Mouse (Mus musculus): ENCODE results near the gene Lamtor2. TPM values are rescaled to one million over a fixed set of nuclear protein-coding genes. Genes with fewer than 3 reads are reported as not detected.

Gene Lamtor2
- polyA plus RNA-seq, 1 experiment from 2014 or later = 78.9 TPM

DNA sequence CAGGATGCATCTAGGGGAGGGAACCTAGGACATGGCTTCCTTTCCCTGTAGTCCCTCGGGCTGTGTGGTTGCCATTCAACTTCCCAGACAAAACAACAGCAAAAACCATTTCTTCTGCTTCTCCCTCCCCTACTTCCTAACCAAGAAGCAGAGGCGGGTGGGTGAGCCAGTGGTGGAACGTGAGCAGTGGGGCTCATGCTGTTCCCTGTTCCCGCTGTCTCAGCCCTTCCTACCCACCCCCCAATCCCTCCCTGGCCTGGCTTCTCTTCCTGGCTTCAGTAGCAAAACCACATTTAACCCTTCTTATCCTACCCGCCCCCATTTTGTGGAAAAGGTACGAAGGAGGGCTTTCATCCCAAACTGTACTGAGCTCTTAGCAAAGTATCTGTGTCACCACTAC, 47.8 kb downstream of the Lamtor2 start:
- H3K9me3 ChIP-seq (ENCODE audit: control insufficient read depth, low read length) = no peaks in the 10 kb centered on the region
- WGBS = 74% methylated on average over 6 of the region's 6 CpGs
- H3K27ac ChIP-seq (replicated peaks; ENCODE audit: low read depth, low read length) = no peak overlapping the region; the same call in 1 of the 2 replicates
- H3K9ac ChIP-seq (ENCODE audit: low read length) = no peak overlapping the region
- H3K36me3 ChIP-seq (ENCODE audit: control insufficient read depth, insufficient read depth, low read length) = no peaks in the 10 kb centered on the region
- peaks cover 13% of the 10 kb centered on the region for H3K27me3 ChIP-seq (ENCODE audit: control insufficient read depth, insufficient read depth, low read length)
- no peak for DNase-seq (ENCODE audit: low spot score)
- H3K4me2 ChIP-seq (ENCODE audit: low read depth, severe bottlenecking) = no peak overlapping the region
- ATAC-seq (ENCODE audit: insufficient number of reproducible peaks, low FRiP score, low TSS enrichment, low read depth) = no peak
- peaks cover 35% of the 10 kb centered on the region for H3K4me1 ChIP-seq (ENCODE audit: control insufficient read depth, insufficient read depth, low read length)
- no peak overlapping the region for H3K4me3 ChIP-seq (ENCODE audit: low read depth, low read length)

DNA sequence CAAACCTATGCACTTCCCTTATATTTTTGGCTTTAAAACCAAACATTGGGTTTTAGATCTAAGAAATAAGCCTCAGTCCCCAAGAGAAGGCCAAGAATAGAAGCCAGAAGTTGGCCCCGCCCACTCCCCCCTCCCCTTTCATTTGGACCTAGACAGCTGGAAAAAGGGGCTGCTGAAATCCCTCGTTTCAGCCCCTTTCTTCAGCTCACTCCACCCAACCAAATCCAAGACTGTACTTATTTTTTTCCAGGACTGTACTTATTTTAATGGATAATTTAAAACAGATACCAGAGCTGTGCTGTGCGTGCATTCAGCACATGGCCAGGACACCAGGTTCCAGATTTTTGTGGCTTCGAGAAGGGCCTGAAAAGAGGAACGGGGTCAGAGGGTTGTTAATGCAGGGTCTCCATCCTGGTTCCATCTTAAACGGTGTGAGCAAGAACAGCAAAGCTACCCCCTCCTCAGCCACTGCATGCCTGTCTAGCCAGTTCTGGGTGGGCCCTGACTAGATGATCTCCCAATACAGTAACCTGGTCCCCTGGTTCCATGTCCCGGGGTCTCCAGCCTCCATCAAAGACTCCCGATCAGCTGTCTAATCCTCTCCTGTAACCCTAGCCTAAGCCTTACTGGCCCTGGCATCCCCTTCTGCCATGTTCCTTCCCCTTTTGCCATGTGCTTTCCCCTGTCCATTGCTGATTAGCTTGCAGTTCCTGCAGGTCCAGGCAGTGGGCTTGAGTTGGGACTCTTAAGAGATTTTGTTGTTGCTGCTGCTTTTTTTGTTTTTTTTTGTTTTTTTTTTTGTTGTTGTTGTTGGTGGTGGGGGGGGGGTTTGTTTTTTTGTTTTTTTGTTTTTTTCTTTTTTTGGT, 48.8 kb downstream of the Lamtor2 start:
- Histone ChIP-seq H3K4me2 (ENCODE audit: low read depth, severe bottlenecking) (no peak overlapping the region), H3K36me3 (ENCODE audit: control insufficient read depth, insufficient read depth, low read length) (no peaks in the 10 kb centered on the region), H3K9me3 (ENCODE audit: control insufficient read depth, low read length) (no peaks in the 10 kb centered on the region), H3K4me1 (ENCODE audit: control insufficient read depth, insufficient read depth, low read length) (peaks cover 27% of the 10 kb centered on the region), H3K9ac (ENCODE audit: low read length) (no peak overlapping the region), H3K4me3 (ENCODE audit: low read depth, low read length) (no peak overlapping the region), H3K27me3 (ENCODE audit: control insufficient read depth, insufficient read depth, low read length) (peaks cover 13% of the 10 kb centered on the region), H3K27ac (replicated peaks; ENCODE audit: low read depth, low read length) (no peak overlapping the region; the same call in 1 of the 2 replicates)
- ATAC-seq (ENCODE audit: insufficient number of reproducible peaks, low FRiP score, low TSS enrichment, low read depth) = no peak
- DNase-seq (ENCODE audit: low spot score) = no peak
- 42% methylated on average over 8 of the region's 8 CpGs for WGBS

DNA sequence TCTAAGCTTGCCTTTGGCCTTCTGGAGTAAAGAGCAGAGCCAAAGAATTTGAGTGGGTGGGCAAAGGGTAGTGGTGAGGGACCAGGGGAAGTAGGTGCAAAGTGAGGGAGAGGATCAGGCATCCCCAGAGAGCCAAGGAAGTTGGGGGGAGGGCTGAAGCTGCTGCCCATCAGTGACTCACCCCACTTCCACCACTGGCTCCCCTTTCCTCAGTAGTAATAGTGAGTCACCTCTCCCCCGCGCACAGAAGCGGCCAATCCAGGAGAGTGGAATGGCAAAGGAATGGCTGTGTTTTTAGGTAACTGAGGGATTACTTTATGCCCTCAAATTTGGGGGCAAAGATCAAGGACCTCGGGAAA, 49.4 kb downstream of the Lamtor2 start:
- Histone ChIP-seq H3K4me1 (ENCODE audit: control insufficient read depth, insufficient read depth, low read length) (peaks cover 27% of the 10 kb centered on the region), H3K27ac (replicated peaks; ENCODE audit: low read depth, low read length) (no peak overlapping the region), H3K9me3 (ENCODE audit: control insufficient read depth, low read length) (no peaks in the 10 kb centered on the region), H3K27me3 (ENCODE audit: control insufficient read depth, insufficient read depth, low read length) (peaks cover 13% of the 10 kb centered on the region), H3K4me3 (ENCODE audit: low read depth, low read length) (no peak overlapping the region), H3K4me2 (ENCODE audit: low read depth, severe bottlenecking) (peak overlapping the region; percentile 98), H3K9ac (ENCODE audit: low read length) (peak overlapping the region; percentile 61; the same call in 1 of the 2 replicates), H3K36me3 (ENCODE audit: control insufficient read depth, insufficient read depth, low read length) (no peaks in the 10 kb centered on the region)
- no peak for DNase-seq (ENCODE audit: low spot score)
- 18% methylated on average over 4 of the region's 4 CpGs for WGBS
- ATAC-seq (ENCODE audit: insufficient number of reproducible peaks, low FRiP score, low TSS enrichment, low read depth) = no peak

DNA sequence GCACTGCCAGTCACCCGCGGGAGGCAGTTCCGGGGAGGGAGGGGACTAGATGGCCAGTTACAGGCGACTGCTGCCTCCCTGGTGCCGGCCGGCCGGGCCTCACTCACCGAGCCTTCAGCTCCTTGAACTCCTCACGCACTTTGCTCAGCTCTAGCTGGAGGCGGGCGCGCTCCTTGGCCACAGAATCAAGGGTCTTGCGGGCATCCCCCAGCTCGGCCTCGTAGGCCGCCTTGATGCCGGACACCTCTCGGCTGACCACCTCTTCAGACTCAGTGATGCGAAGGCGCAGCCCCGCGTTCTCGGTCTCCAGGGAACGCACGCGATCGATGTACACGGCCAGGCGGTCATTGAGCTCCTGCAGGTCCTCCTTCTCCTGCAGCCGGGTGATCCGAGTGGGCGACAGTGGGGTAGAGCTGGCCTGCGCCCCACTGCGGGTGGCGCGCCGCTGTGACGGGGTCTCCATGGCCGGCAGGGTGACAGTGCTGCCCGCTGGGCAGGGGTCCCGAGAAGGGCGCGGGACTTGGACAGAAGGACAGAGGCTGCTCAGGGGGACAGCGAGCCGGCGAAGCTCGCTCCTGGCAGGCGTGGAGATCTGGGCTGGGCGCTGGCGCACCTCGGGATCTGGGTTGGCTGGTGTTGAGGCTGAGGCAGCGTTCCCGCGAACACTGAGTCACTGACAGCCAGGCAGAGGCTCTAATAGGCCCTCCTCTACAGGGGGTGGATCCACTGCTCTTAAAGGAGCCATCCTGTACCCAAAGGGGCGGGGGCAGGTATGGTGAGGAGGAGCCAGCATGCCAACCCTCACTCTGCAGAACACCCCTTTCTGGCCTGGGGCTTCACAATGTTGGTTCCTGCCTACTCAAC, 50.0 kb downstream of the Lamtor2 start:
- H3K4me2 ChIP-seq (ENCODE audit: low read depth, severe bottlenecking) = peak overlapping the region; percentile 98
- no peaks in the 10 kb centered on the region for H3K9me3 ChIP-seq (ENCODE audit: control insufficient read depth, low read length)
- H3K4me1 ChIP-seq (ENCODE audit: control insufficient read depth, insufficient read depth, low read length) = peaks cover 27% of the 10 kb centered on the region
- WGBS = under 1% methylated on average over 55 of the region's 55 CpGs
- peak overlapping the region; percentile 54 for H3K4me3 ChIP-seq (ENCODE audit: low read depth, low read length)
- peak; percentile 57 for DNase-seq (ENCODE audit: low spot score)
- peak; percentile 81 for ATAC-seq (ENCODE audit: insufficient number of reproducible peaks, low FRiP score, low TSS enrichment, low read depth)
- H3K27ac ChIP-seq (replicated peaks; ENCODE audit: low read depth, low read length) = no peak overlapping the region
- no peaks in the 10 kb centered on the region for H3K36me3 ChIP-seq (ENCODE audit: control insufficient read depth, insufficient read depth, low read length)
- peaks cover 13% of the 10 kb centered on the region for H3K27me3 ChIP-seq (ENCODE audit: control insufficient read depth, insufficient read depth, low read length)
- peak overlapping the region; percentile 61 for H3K9ac ChIP-seq (ENCODE audit: low read length)

DNA sequence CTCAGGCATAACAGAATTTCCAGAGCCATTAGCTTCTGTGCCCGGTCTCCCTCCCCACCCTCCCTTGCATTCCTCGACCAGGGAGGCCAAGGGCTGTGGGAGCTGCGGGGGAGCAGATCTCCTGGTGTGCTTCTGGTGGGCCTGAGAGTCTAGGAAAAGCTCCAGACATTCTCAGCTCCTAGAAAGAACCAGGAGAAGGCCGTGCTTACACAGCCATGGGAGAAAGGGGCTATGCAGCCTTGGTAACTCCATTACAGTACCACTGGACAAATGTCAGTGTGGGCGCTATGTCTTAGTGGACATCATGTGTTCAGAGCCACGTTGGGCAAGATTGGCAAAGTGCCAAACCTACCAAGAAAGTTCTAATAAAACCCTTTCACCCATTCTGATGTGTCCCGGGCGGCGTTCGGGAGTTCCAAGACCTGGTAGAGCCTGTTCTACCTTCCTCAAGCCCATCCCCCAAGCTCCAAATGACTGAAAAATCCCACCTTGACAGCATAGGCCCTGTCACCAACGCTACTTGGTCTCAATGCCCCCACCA, 50.8 kb downstream of the Lamtor2 start:
- no peak overlapping the region for H3K27ac ChIP-seq (replicated peaks; ENCODE audit: low read depth, low read length)
- peak overlapping the region; percentile 54 for H3K4me3 ChIP-seq (ENCODE audit: low read depth, low read length)
- H3K27me3 ChIP-seq (ENCODE audit: control insufficient read depth, insufficient read depth, low read length) = peaks cover 13% of the 10 kb centered on the region
- ATAC-seq (ENCODE audit: insufficient number of reproducible peaks, low FRiP score, low TSS enrichment, low read depth) (no peak), DNase-seq (ENCODE audit: low spot score) (no peak)
- WGBS = 16% methylated on average over 11 of the region's 11 CpGs
- no peaks in the 10 kb centered on the region for H3K9me3 ChIP-seq (ENCODE audit: control insufficient read depth, low read length)
- H3K4me1 ChIP-seq (ENCODE audit: control insufficient read depth, insufficient read depth, low read length) = peaks cover 27% of the 10 kb centered on the region
- H3K4me2 ChIP-seq (ENCODE audit: low read depth, severe bottlenecking) = peak overlapping the region; percentile 98
- H3K36me3 ChIP-seq (ENCODE audit: control insufficient read depth, insufficient read depth, low read length) = no peaks in the 10 kb centered on the region
- H3K9ac ChIP-seq (ENCODE audit: low read length) = peak overlapping the region; percentile 61

DNA sequence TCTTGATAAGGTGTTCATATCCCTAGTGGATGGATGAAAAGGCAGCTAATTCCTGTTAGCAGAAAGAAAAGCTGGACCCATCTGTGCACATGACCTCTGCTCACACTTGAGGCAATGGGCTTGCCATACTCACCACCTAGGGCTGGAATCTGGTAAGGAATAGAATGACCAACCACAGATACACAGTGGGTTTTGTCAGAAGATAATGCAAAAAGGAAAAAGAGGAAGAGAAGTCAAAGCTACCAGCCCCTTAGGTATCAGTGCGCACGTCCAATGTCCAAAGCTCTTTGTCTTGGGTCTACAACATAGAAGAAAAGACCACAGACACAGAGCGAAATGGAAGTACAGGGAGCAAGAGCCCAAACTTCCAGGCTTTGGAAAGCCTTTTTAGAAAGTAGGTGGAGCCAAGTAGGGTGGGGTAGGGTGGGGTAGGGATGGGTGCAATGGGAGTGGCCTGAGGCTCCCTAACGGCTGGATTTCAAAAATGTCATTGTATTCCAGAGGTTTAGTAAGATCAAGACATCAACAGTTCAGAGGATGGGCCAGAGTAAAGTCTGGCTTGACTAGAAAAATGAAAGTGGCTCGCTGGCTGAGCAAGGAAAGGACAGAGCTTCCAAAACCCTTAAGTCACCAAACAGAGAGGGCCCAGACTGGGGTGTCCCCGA, 51.4 kb downstream of the Lamtor2 start:
- Histone ChIP-seq H3K4me2 (ENCODE audit: low read depth, severe bottlenecking) (peak overlapping the region; percentile 98), H3K9me3 (ENCODE audit: control insufficient read depth, low read length) (no peaks in the 10 kb centered on the region), H3K9ac (ENCODE audit: low read length) (no peak overlapping the region), H3K4me1 (ENCODE audit: control insufficient read depth, insufficient read depth, low read length) (peaks cover 27% of the 10 kb centered on the region), H3K36me3 (ENCODE audit: control insufficient read depth, insufficient read depth, low read length) (no peaks in the 10 kb centered on the region), H3K27me3 (ENCODE audit: control insufficient read depth, insufficient read depth, low read length) (peaks cover 13% of the 10 kb centered on the region), H3K27ac (replicated peaks; ENCODE audit: low read depth, low read length) (no peak overlapping the region), H3K4me3 (ENCODE audit: low read depth, low read length) (peak overlapping the region; percentile 54)
- WGBS = 53% methylated on average over 6 of the region's 6 CpGs
- DNase-seq (ENCODE audit: low spot score) (no peak), ATAC-seq (ENCODE audit: insufficient number of reproducible peaks, low FRiP score, low TSS enrichment, low read depth) (no peak)

DNA sequence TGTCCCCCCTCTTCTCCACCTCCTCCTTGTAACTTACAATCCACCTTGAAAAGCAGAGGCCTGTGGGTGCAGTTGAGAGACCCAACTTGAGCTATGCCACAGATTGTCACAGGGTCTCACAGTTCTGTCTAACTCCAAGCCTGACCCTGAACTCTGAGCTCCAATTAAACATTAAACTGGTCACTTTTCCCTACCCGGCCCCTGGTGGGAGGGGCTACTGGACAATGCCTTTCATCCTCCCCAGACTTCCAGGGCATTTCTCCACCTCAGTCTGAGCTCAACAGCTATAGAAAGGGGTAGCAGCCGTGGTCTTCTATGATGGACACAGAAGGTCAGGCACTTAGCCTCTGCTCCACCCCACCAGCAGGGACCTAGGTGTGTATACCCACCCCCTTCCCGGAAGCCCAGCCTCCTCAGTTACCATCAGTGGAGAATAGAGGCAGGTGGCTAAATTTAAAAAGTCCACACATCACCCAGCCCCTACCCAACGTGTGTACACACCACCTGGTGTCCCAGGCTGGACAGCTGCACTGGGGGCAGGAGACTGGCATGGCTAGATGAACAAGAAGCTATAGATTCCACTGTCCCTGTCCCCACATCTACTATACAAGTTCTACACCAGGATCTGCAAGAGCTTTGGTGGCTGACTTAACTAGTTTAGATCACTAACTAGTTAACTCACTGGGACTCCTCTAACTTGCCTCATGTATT, 52.1 kb downstream of the Lamtor2 start:
- H3K27me3 ChIP-seq (ENCODE audit: control insufficient read depth, insufficient read depth, low read length) = peaks cover 13% of the 10 kb centered on the region
- no peaks in the 10 kb centered on the region for H3K36me3 ChIP-seq (ENCODE audit: control insufficient read depth, insufficient read depth, low read length)
- no peak for ATAC-seq (ENCODE audit: insufficient number of reproducible peaks, low FRiP score, low TSS enrichment, low read depth)
- H3K4me3 ChIP-seq (ENCODE audit: low read depth, low read length) = no peak overlapping the region
- H3K27ac ChIP-seq (replicated peaks; ENCODE audit: low read depth, low read length) = no peak overlapping the region
- no peak overlapping the region for H3K9ac ChIP-seq (ENCODE audit: low read length)
- H3K4me1 ChIP-seq (ENCODE audit: control insufficient read depth, insufficient read depth, low read length) = peaks cover 26% of the 10 kb centered on the region
- H3K9me3 ChIP-seq (ENCODE audit: control insufficient read depth, low read length) = no peaks in the 10 kb centered on the region
- 55% methylated on average over 4 of the region's 4 CpGs for WGBS
- H3K4me2 ChIP-seq (ENCODE audit: low read depth, severe bottlenecking) = no peak overlapping the region
- no peak for DNase-seq (ENCODE audit: low spot score)
